In the genomic region with DNA sequence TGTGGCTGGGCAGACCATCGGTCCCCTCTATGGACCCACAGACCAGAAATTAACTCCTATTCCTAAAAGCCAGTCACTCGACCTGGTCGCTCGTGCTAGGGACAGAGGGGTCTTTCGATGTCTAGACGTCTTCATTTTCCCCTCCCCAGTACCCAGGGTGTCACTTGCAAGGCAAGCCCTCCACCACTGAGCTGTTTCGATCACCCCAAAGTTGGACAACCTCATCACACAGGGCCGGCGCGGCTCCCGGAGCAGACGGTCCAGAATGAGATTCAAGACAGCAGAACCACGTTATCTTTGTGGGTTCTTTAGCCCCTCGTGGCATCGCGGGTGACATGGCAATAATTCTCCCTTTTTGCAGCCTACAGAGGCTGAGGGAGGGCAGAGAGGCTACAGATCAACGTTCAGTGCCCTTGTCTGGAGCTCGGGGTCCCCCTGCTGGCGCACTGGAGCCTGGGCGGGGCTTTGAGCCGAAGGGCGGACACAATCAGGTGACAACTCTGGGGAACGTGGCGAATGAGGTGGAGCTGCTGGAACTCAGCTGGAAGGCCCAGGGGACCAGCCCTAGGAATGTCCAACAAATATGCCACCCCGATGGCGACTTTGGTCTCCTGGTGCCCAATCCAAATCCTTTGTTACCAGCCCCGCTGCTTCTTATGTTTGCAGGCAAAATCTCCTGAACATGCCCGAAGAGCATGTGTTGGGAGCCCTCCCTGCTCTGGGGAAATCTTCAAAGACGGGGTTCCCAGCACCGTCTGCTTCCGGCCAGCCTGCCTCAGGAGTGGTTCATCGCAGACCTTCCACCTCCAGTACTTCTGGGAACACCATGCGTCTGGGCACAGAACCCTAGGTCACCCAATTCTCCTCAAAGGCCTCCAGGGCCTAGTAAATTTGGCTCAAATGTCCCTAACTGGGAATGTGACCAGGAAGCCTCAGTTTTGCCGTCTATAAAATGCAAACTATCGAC, we compare ENCODE assay signal across 7 mouse cellular contexts. TPM values are rescaled to one million over a fixed set of nuclear protein-coding genes. Genes with fewer than 3 reads are reported as not detected.
DNase-seq lines count a peak whose midpoint lies in the region; ATAC-seq and TF ChIP-seq lines count a peak whose summit lies in the region.

No protein-coding gene starts in this region.

- TF ChIP-seq POLR2A in bone marrow, adult 2 months (IDR thresholded peaks at IDR 0.05; ENCODE audit: borderline replicate concordance, control insufficient read depth, low read depth, low read length), result no peak

- peak; percentile 95 for DNase-seq in heart, embryonic 10.5 days (ENCODE audit: low spot score)
- peak; percentile 36 to 54 for DNase-seq in monocyte, adult 2 months (ENCODE audit: low read depth in 1 of 2, low spot score in 2 of 2)
- DNase-seq in spleen, postnatal 14 days (ENCODE audit: low spot score in 2 of 2), result peak; percentile 62 to 77

- no peaks in the 10 kb centered on the region for H3K36me3 ChIP-seq in embryonic facial prominence, embryonic 15.5 days
- H3K36me3 ChIP-seq in heart, embryonic 10.5 days, result no peaks in the 10 kb centered on the region
- no peaks in the 10 kb centered on the region for H3K36me3 ChIP-seq in kidney, embryonic 15.5 days
- H3K36me3 ChIP-seq in limb, embryonic 15.5 days, result no peaks in the 10 kb centered on the region

- peak; percentile 79 for TF ChIP-seq CTCF in bone marrow, adult 2 months (IDR thresholded peaks at IDR 0.05; ENCODE audit: control insufficient read depth, insufficient read depth, low read length)

- ATAC-seq in embryonic facial prominence, embryonic 15.5 days (ENCODE audit: insufficient number of reproducible peaks, low FRiP score, low TSS enrichment, low read depth), result peak; percentile 67; the same call in 1 of the 2 replicates
- ATAC-seq in kidney, embryonic 15.5 days (replicated peaks; ENCODE audit: low FRiP score), result peak; percentile 90
- peak; percentile 64 for ATAC-seq in limb, embryonic 15.5 days (ENCODE audit: insufficient number of reproducible peaks, low FRiP score, low TSS enrichment, low read depth)

- H3K27ac ChIP-seq in bone marrow, adult 2 months (ENCODE audit: control insufficient read depth, insufficient read depth, low read depth, low read length, poor library complexity), result no peak overlapping the region
- H3K27ac ChIP-seq in embryonic facial prominence, embryonic 15.5 days (replicated peaks), result no peak overlapping the region
- H3K27ac ChIP-seq in heart, embryonic 10.5 days, result peak overlapping the region; percentile 53
- peak overlapping the region; percentile 15; the same call in 1 of the 2 replicates for H3K27ac ChIP-seq in kidney, embryonic 15.5 days
- H3K27ac ChIP-seq in limb, embryonic 15.5 days, result no peak overlapping the region

- 23% methylated on average over 35 of the region's 35 CpGs for WGBS in bone marrow, adult 2 months
- 19% methylated on average over 35 of the region's 35 CpGs for WGBS in embryonic facial prominence, embryonic 15.5 days
- 22% methylated on average over 35 of the region's 35 CpGs for WGBS in heart, embryonic 10.5 days
- 20% methylated on average over 35 of the region's 35 CpGs for WGBS in kidney, embryonic 15.5 days
- WGBS in limb, embryonic 15.5 days, result 20% methylated on average over 35 of the region's 35 CpGs

- no peaks in the 10 kb centered on the region; the same call in 1 of the 2 replicates for H3K27me3 ChIP-seq in embryonic facial prominence, embryonic 15.5 days
- H3K27me3 ChIP-seq in heart, embryonic 10.5 days (ENCODE audit: insufficient read depth, poor library complexity, severe bottlenecking), result peaks cover 34% of the 10 kb centered on the region
- H3K27me3 ChIP-seq in kidney, embryonic 15.5 days, result 0 out of 2 replicates have a peak, but pooled peaks cover 12% of the 10 kb centered on the region
- H3K27me3 ChIP-seq in limb, embryonic 15.5 days, result peaks cover 6% of the 10 kb centered on the region; the same call in 1 of the 2 replicates

- H3K4me3 ChIP-seq in bone marrow, adult 2 months (replicated peaks; ENCODE audit: control insufficient read depth, low read depth, low read length), result no peak overlapping the region
- peak overlapping the region; percentile 24 for H3K4me3 ChIP-seq in embryonic facial prominence, embryonic 15.5 days (replicated peaks)
- no peak overlapping the region for H3K4me3 ChIP-seq in heart, embryonic 10.5 days
- H3K4me3 ChIP-seq in kidney, embryonic 15.5 days (replicated peaks), result peak overlapping the region; percentile 22
- peak overlapping the region; percentile 17; the same call in 1 of the 2 replicates for H3K4me3 ChIP-seq in limb, embryonic 15.5 days

- H3K4me1 ChIP-seq in bone marrow, adult 2 months (ENCODE audit: control insufficient read depth, insufficient read depth, low read length), result no peaks in the 10 kb centered on the region
- H3K4me1 ChIP-seq in embryonic facial prominence, embryonic 15.5 days, result peaks cover 17% of the 10 kb centered on the region
- peaks cover 45% of the 10 kb centered on the region for H3K4me1 ChIP-seq in heart, embryonic 10.5 days
- H3K4me1 ChIP-seq in kidney, embryonic 15.5 days, result peaks cover 23% of the 10 kb centered on the region
- H3K4me1 ChIP-seq in limb, embryonic 15.5 days, result peaks cover 14% of the 10 kb centered on the region

- H3K9me3 ChIP-seq in embryonic facial prominence, embryonic 15.5 days (replicated peaks), result no peaks in the 10 kb centered on the region
- no peaks in the 10 kb centered on the region for H3K9me3 ChIP-seq in heart, embryonic 10.5 days
- no peaks in the 10 kb centered on the region for H3K9me3 ChIP-seq in kidney, embryonic 15.5 days (replicated peaks)
- no peaks in the 10 kb centered on the region for H3K9me3 ChIP-seq in limb, embryonic 15.5 days

- H3K9ac ChIP-seq in embryonic facial prominence, embryonic 15.5 days, result no peak overlapping the region
- H3K9ac ChIP-seq in kidney, embryonic 15.5 days, result 0 out of 2 replicates have a peak overlapping the region, but pooled peaks have one; percentile 7
- peak overlapping the region; percentile 26; the same call in 1 of the 2 replicates for H3K9ac ChIP-seq in limb, embryonic 15.5 days

- peak overlapping the region; percentile 46 for H3K4me2 ChIP-seq in embryonic facial prominence, embryonic 15.5 days (replicated peaks)
- peak overlapping the region; percentile 56 for H3K4me2 ChIP-seq in kidney, embryonic 15.5 days
- peak overlapping the region; percentile 49 for H3K4me2 ChIP-seq in limb, embryonic 15.5 days

RNA-seq across cellular contexts. Expression of gene Adora1, which starts 9.0 kb away (rescaled TPM):
- not detected in 2 replicates for polyA plus RNA-seq in bone marrow, adult 2 months (2011; ENCODE audit: insufficient read depth, insufficient read length, low replicate concordance, missing spikeins)
- polyA plus RNA-seq in embryonic facial prominence, embryonic 15.5 days (2015; fragmentation: Nextera tagmentation; extraction: Ambion mirVana), result 3.8 and 4.1 TPM in 2 replicates
- polyA plus RNA-seq in heart, embryonic 10.5 days (2016; fragmentation: Nextera tagmentation; extraction: Ambion mirVana), result 8.0 and 8.1 TPM in 2 replicates
- 7.7 and 8.2 TPM in 2 replicates for polyA plus RNA-seq in kidney, embryonic 15.5 days (2015; fragmentation: Nextera tagmentation; extraction: Ambion mirVana)
- 1.8 and 2.0 TPM in 2 replicates for polyA plus RNA-seq in limb, embryonic 15.5 days (2015; fragmentation: Nextera tagmentation; extraction: Ambion mirVana)

RNA-seq across cellular contexts. Expression of gene Myog, which starts 45.6 kb away (rescaled TPM):
- polyA plus RNA-seq in bone marrow, adult 2 months (2011; ENCODE audit: insufficient read depth, insufficient read length, low replicate concordance, missing spikeins), result not detected in 2 replicates
- 186 and 239 TPM in 2 replicates for polyA plus RNA-seq in embryonic facial prominence, embryonic 15.5 days (2015; fragmentation: Nextera tagmentation; extraction: Ambion mirVana)
- 0.86 and 2.3 TPM in 2 replicates for polyA plus RNA-seq in heart, embryonic 10.5 days (2016; fragmentation: Nextera tagmentation; extraction: Ambion mirVana)
- 13.1 and 19.9 TPM in 2 replicates for polyA plus RNA-seq in kidney, embryonic 15.5 days (2015; fragmentation: Nextera tagmentation; extraction: Ambion mirVana)
- polyA plus RNA-seq in limb, embryonic 15.5 days (2015; fragmentation: Nextera tagmentation; extraction: Ambion mirVana), result 117 and 227 TPM in 2 replicates

RNA-seq across cellular contexts. Expression of gene Mybph, which starts 51.0 kb away (rescaled TPM):
- not detected in 2 replicates for polyA plus RNA-seq in bone marrow, adult 2 months (2011; ENCODE audit: insufficient read depth, insufficient read length, low replicate concordance, missing spikeins)
- 102 and 127 TPM in 2 replicates for polyA plus RNA-seq in embryonic facial prominence, embryonic 15.5 days (2015; fragmentation: Nextera tagmentation; extraction: Ambion mirVana)
- polyA plus RNA-seq in heart, embryonic 10.5 days (2016; fragmentation: Nextera tagmentation; extraction: Ambion mirVana), result 0.33 and 0.43 TPM in 2 replicates
- polyA plus RNA-seq in kidney, embryonic 15.5 days (2015; fragmentation: Nextera tagmentation; extraction: Ambion mirVana), result 6.1 and 9.3 TPM in 2 replicates
- 55.8 and 102 TPM in 2 replicates for polyA plus RNA-seq in limb, embryonic 15.5 days (2015; fragmentation: Nextera tagmentation; extraction: Ambion mirVana)

Comparison
In these comparisons a context has a peak if more than half of its experiments do, and no peak if none do; other contexts are left out.
1. H3K27ac ChIP-seq: peak in heart, embryonic 10.5 days (single experiment) and kidney, embryonic 15.5 days (single experiment); none in bone marrow, adult 2 months (single experiment), embryonic facial prominence, embryonic 15.5 days (single experiment) and limb, embryonic 15.5 days (single experiment).
2. H3K4me3 ChIP-seq: peak in embryonic facial prominence, embryonic 15.5 days (single experiment), kidney, embryonic 15.5 days (single experiment) and limb, embryonic 15.5 days (single experiment); none in bone marrow, adult 2 months (single experiment) and heart, embryonic 10.5 days (single experiment).
3. DNase-seq: peak in every context shown above with its lines; median percentile 95 in heart, embryonic 10.5 days; 70 in spleen, postnatal 14 days; 45 in monocyte, adult 2 months.
4. Peak in every context shown above with its lines, with median percentiles within 50 percentile points of each other: ATAC-seq and H3K4me2 ChIP-seq.